ENCODE assay signal across 8 mouse cellular contexts in genomic region chr1:191224302-191224980, GRCm38 (mm10). TPM values are rescaled to one million over a fixed set of nuclear protein-coding genes. Genes with fewer than 3 reads are reported as not detected.
A peak's percentile ranks its signal among the peaks of the same experiment; 100 is the strongest.
DNase-seq lines count a peak whose midpoint lies in the region; ATAC-seq lines count a peak whose summit lies in the region.

No protein-coding gene starts in this region.

- H3K27me3 ChIP-seq in hindbrain, embryonic 12.5 days: no peaks in the 10 kb centered on the region

- peaks cover 18% of the 10 kb centered on the region for H3K4me1 ChIP-seq in hindbrain, embryonic 12.5 days

- H3K4me3 ChIP-seq in hindbrain, embryonic 12.5 days: peak overlapping the region; percentile 84

- peak; percentile 94 for DNase-seq in MN1 (ENCODE audit: low spot score)
- DNase-seq in cerebellum, adult 9-10 months: peak; percentile 94
- DNase-seq in frontal cortex, adult 2 months (ENCODE audit: extremely low spot score in 1 of 2, low spot score in 1 of 2): peak; percentile 78 to 95
- peak; percentile 91 to 92 for DNase-seq in layer of hippocampus, postnatal 14 days (ENCODE audit: low spot score in 2 of 2)
- DNase-seq in lung, postnatal 14 days: peak; percentile 96
- peak; percentile 82 for DNase-seq in retina, adult 2 months (ENCODE audit: low read depth, low spot score)
- DNase-seq in thymus, postnatal 36 days: peak; percentile 90 to 92

- peak overlapping the region; percentile 97 for H3K4me2 ChIP-seq in hindbrain, embryonic 12.5 days (replicated peaks)

- 2% methylated on average over 57 of the region's 57 CpGs for WGBS in hindbrain, embryonic 12.5 days

- no peaks in the 10 kb centered on the region for H3K36me3 ChIP-seq in hindbrain, embryonic 12.5 days

- H3K27ac ChIP-seq in hindbrain, embryonic 12.5 days: peak overlapping the region; percentile 48

- H3K9ac ChIP-seq in hindbrain, embryonic 12.5 days: peak overlapping the region; percentile 88

- peak; percentile 88 for ATAC-seq in hindbrain, embryonic 12.5 days (ENCODE audit: low FRiP score)

- no peaks in the 10 kb centered on the region for H3K9me3 ChIP-seq in hindbrain, embryonic 12.5 days (replicated peaks)

RNA-seq across cellular contexts. Expression of gene Atf3, which starts 6.6 kb away (rescaled TPM):
- polyA plus RNA-seq in frontal cortex, adult 2 months (2012; rRNA removed): 2.0 and 2.7 TPM in 2 replicates
- 1.9 and 2.7 TPM in 2 replicates for polyA plus RNA-seq in hindbrain, embryonic 12.5 days (2016; fragmentation: Nextera tagmentation; extraction: Ambion mirVana)
- under 1 TPM; 0.79 to 0.90 TPM for total RNA-seq in layer of hippocampus, postnatal 14 days (2021)

RNA-seq across cellular contexts. Expression of gene Fam71a, which starts 59.8 kb away (rescaled TPM):
- not detected in 2 replicates for polyA plus RNA-seq in frontal cortex, adult 2 months (2012; rRNA removed)
- polyA plus RNA-seq in hindbrain, embryonic 12.5 days (2016; fragmentation: Nextera tagmentation; extraction: Ambion mirVana): not detected in 2 replicates
- total RNA-seq in layer of hippocampus, postnatal 14 days (2021): not detected

Comparison
In these comparisons a context has a peak if more than half of its experiments do, and no peak if none do; other contexts are left out.
1. Peak in every context shown above with its lines: DNase-seq, ATAC-seq, H3K4me3 ChIP-seq and H3K27ac ChIP-seq.